Mouse (Mus musculus) limb, embryonic 15.5 days (tissue): ENCODE data around the gene Ndufaf4. TPM values are rescaled to one million over a fixed set of nuclear protein-coding genes. Genes with fewer than 3 reads are reported as not detected.
"Not testable (repeated sequence)": the region's sequence is repeated elsewhere in the genome, so short reads cannot be mapped to it uniquely, and the experiment has no call there.

Experiments
- ATAC-seq: fragments of 200-750 bp; cut with Nextera tagmentation; 2 replicates; pipeline ENCODE4 v1.8.0; 2017; ENCODE audit warnings: low read depth, moderate TSS enrichment; ENCODE audit not compliant: insufficient number of reproducible peaks, low FRiP score, low TSS enrichment
- H3K27ac ChIP-seq: fragments of 300-500 bp; sonication (generic); 2 replicates; pipeline ENCODE4 v1.5.1; 2015; ENCODE audit warnings: moderate library complexity, mild to moderate bottlenecking, inconsistent platforms
- H3K27me3 ChIP-seq: fragments of 300-500 bp; sonication (generic); 2 replicates; pipeline ENCODE4 v1.6.1; 2015; ENCODE audit warnings: inconsistent platforms
- H3K36me3 ChIP-seq: fragments of 300-500 bp; sonication (generic); 2 replicates; pipeline ENCODE4 v1.6.1; 2015; ENCODE audit warnings: inconsistent platforms
- H3K4me1 ChIP-seq: fragments of 300-500 bp; sonication (generic); 2 replicates; pipeline ENCODE4 v1.6.1; 2015; ENCODE audit warnings: inconsistent platforms
- H3K4me2 ChIP-seq: fragments of 300-500 bp; sonication (generic); 2 replicates; pipeline ENCODE4 v1.6.1; 2015; ENCODE audit warnings: mild to moderate bottlenecking, inconsistent platforms
- H3K4me3 ChIP-seq: fragments of 300-500 bp; sonication (generic); 2 replicates; pipeline ENCODE4 v1.5.1; 2015; ENCODE audit warnings: mild to moderate bottlenecking, inconsistent platforms
- H3K9ac ChIP-seq: fragments of 300-500 bp; sonication (generic); 2 replicates; pipeline ENCODE4 v1.6.1; 2015; ENCODE audit warnings: inconsistent platforms
- H3K9me3 ChIP-seq: fragments of 300-500 bp; sonication (generic); 2 replicates; pipeline ENCODE4 v1.6.1; 2016; ENCODE audit warnings: inconsistent platforms
- WGBS: fragments of 180-500 bp; shearing (Covaris S2); methylation state at CpG from one replicate; pipeline ENCODE4 v1.1.7; 2015; 5-methylcytosine and 5-hydroxymethylcytosine counted together
- polyA plus RNA-seq: library from polyadenylated mRNA; unstranded; fragments of >200 nt; fragmentation: Nextera tagmentation; extraction: Ambion mirVana; gene quantifications from 2 replicates; pipeline ENCODE4 v1.2.1, GENCODE M21; 2015

The Ndufaf4 gene
- 38.9 and 40.9 TPM in 2 replicates for polyA plus RNA-seq

GRCm38 (mm10) chr4:24897851-24898515, at the start of gene Ndufaf4:
Gene Ndufaf4, plus strand, starts transcription at chr4:24898083.
- peaks cover 10% of the 10 kb centered on the region for H3K4me1 ChIP-seq
- peak within 1 kb of the TSS; percentile 71 for H3K9ac ChIP-seq
- H3K36me3 ChIP-seq: peaks cover 13% of the 10 kb centered on the region; the same call in 1 of the 2 replicates
- peak within 1 kb of the TSS; percentile 76 for H3K4me2 ChIP-seq
- peak within 1 kb of the TSS; percentile 35 for H3K27ac ChIP-seq
- H3K4me3 ChIP-seq: peak within 1 kb of the TSS; percentile 87
- peak; percentile 97 for ATAC-seq
- no peaks in the 10 kb centered on the region for H3K9me3 ChIP-seq
- H3K27me3 ChIP-seq: no peaks in the 10 kb centered on the region
- WGBS: under 1% methylated on average over 58 of the region's 58 CpGs

GRCm38 (mm10) chr4:24850401-24851325, 47.2 kb upstream of the Ndufaf4 start, which contains the start of gene Klhl32:
Gene Klhl32, minus strand, starts transcription at chr4:24851124.
- no peaks in the 10 kb centered on the region for H3K36me3 ChIP-seq
- WGBS: under 1% methylated on average over 51 of the region's 63 CpGs
- peak within 1 kb of the TSS; percentile 93 for H3K4me2 ChIP-seq

GRCm38 (mm10) chr4:24865691-24866090, 32.2 kb upstream of the Ndufaf4 start:
- 30% methylated on average over 6 of the region's 6 CpGs for WGBS
- Histone ChIP-seq H3K27me3 (no peaks in the 10 kb centered on the region), H3K4me1 (no peaks in the 10 kb centered on the region), H3K36me3 (no peaks in the 10 kb centered on the region), H3K27ac (no peak overlapping the region), H3K9me3 (no peaks in the 10 kb centered on the region), H3K9ac (no peak overlapping the region), H3K4me3 (no peak overlapping the region), H3K4me2 (no peak overlapping the region)
- ATAC-seq: no peak

More at GRCm38 (mm10) chr4:24850401-24851325, 47.2 kb upstream of the Ndufaf4 start, which contains the start of gene Klhl32:
- Histone ChIP-seq H3K9me3 (no peaks in the 10 kb centered on the region), H3K9ac (peak within 1 kb of the TSS; percentile 53), H3K4me3 (peak within 1 kb of the TSS; percentile 71), H3K27me3 (no peaks in the 10 kb centered on the region), H3K4me1 (0 out of 2 replicates have a peak, but pooled peaks cover 10% of the 10 kb centered on the region), H3K27ac (peak within 1 kb of the TSS; percentile 17; the same call in 1 of the 2 replicates)
- ATAC-seq: peak; percentile 78

- Histone ChIP-seq H3K4me3 (no peak overlapping the region), H3K4me1 (no peaks in the 10 kb centered on the region), H3K9me3 (no peaks in the 10 kb centered on the region), H3K4me2 (no peak overlapping the region), H3K27ac (no peak overlapping the region), H3K27me3 (no peaks in the 10 kb centered on the region), H3K9ac (no peak overlapping the region), H3K36me3 (no peaks in the 10 kb centered on the region)
- no peak for ATAC-seq
- WGBS: 48% methylated on average over 4 of the region's 4 CpGs
These were observed 28.7 kb upstream of the Ndufaf4 start for GRCm38 (mm10) chr4:24869230-24869629.

- not testable (repeated sequence) for H3K27ac ChIP-seq, H3K9me3 ChIP-seq, H3K9ac ChIP-seq, H3K4me3 ChIP-seq, H3K36me3 ChIP-seq, ATAC-seq, H3K4me2 ChIP-seq, H3K4me1 ChIP-seq, H3K27me3 ChIP-seq
- 47% methylated on average over 2 of the region's 2 CpGs for WGBS
These were observed 8.5 kb upstream of the Ndufaf4 start for GRCm38 (mm10) chr4:24889386-24889785.

- not testable (repeated sequence) for H3K4me1 ChIP-seq, ATAC-seq, H3K9ac ChIP-seq, H3K9me3 ChIP-seq, H3K27ac ChIP-seq, H3K27me3 ChIP-seq, H3K36me3 ChIP-seq, H3K4me2 ChIP-seq, H3K4me3 ChIP-seq
- WGBS: 69% methylated on average over 2 of the region's 2 CpGs
These were observed 5.6 kb upstream of the Ndufaf4 start for GRCm38 (mm10) chr4:24892293-24892692.

- WGBS: 75% methylated on average over 4 of the region's 4 CpGs
- Histone ChIP-seq H3K4me3 (no peak overlapping the region), H3K4me2 (no peak overlapping the region), H3K9me3 (no peaks in the 10 kb centered on the region; the same call in 1 of the 2 replicates), H3K36me3 (no peaks in the 10 kb centered on the region), H3K27me3 (no peaks in the 10 kb centered on the region), H3K27ac (no peak overlapping the region), H3K4me1 (peaks cover 10% of the 10 kb centered on the region), H3K9ac (no peak overlapping the region)
- ATAC-seq: no peak
These were observed 3.3 kb upstream of the Ndufaf4 start for GRCm38 (mm10) chr4:24894625-24895024.

- 2% methylated on average over 1 of the region's 1 CpGs for WGBS
- H3K9ac ChIP-seq: no peak overlapping the region
- H3K9me3 ChIP-seq: no peaks in the 10 kb centered on the region
- H3K4me3 ChIP-seq: no peak overlapping the region
- H3K27ac ChIP-seq: no peak overlapping the region
- no peak for ATAC-seq
- H3K36me3 ChIP-seq: peaks cover 6% of the 10 kb centered on the region; the same call in 1 of the 2 replicates
- peaks cover 10% of the 10 kb centered on the region for H3K4me1 ChIP-seq
- peak overlapping the region; percentile 76 for H3K4me2 ChIP-seq
- no peaks in the 10 kb centered on the region for H3K27me3 ChIP-seq
These were observed 1.1 kb upstream of the Ndufaf4 start for GRCm38 (mm10) chr4:24896829-24897228.

GRCm38 (mm10) chr4:24897351-24897750, 532 bp upstream of the Ndufaf4 start:
- Histone ChIP-seq H3K27ac (no peak overlapping the region), H3K36me3 (peaks cover 9% of the 10 kb centered on the region; the same call in 1 of the 2 replicates), H3K9ac (no peak overlapping the region), H3K9me3 (no peaks in the 10 kb centered on the region), H3K4me2 (peak overlapping the region; percentile 76), H3K4me1 (peaks cover 10% of the 10 kb centered on the region), H3K27me3 (no peaks in the 10 kb centered on the region), H3K4me3 (peak overlapping the region; percentile 87)
- 17% methylated on average over 7 of the region's 7 CpGs for WGBS
- ATAC-seq: no peak

GRCm38 (mm10) chr4:24898636-24899035, 753 bp downstream of the Ndufaf4 start:
- Histone ChIP-seq H3K4me3 (peak overlapping the region; percentile 87), H3K9me3 (no peaks in the 10 kb centered on the region), H3K9ac (peak overlapping the region; percentile 23; the same call in 1 of the 2 replicates), H3K27ac (no peak overlapping the region), H3K27me3 (no peaks in the 10 kb centered on the region), H3K4me2 (peak overlapping the region; percentile 76), H3K4me1 (peaks cover 10% of the 10 kb centered on the region), H3K36me3 (peaks cover 19% of the 10 kb centered on the region; the same call in 1 of the 2 replicates)
- no peak for ATAC-seq
- 12% methylated on average over 8 of the region's 8 CpGs for WGBS

- peak overlapping the region; percentile 87 for H3K4me3 ChIP-seq
- no peaks in the 10 kb centered on the region for H3K9me3 ChIP-seq
- ATAC-seq: no peak
- peak overlapping the region; percentile 76 for H3K4me2 ChIP-seq
- no peak overlapping the region for H3K27ac ChIP-seq
- H3K36me3 ChIP-seq: peaks cover 19% of the 10 kb centered on the region; the same call in 1 of the 2 replicates
- no peak overlapping the region for H3K9ac ChIP-seq
- 6% methylated on average over 4 of the region's 4 CpGs for WGBS
- H3K4me1 ChIP-seq: peaks cover 10% of the 10 kb centered on the region
- no peaks in the 10 kb centered on the region for H3K27me3 ChIP-seq
These were observed 1.3 kb downstream of the Ndufaf4 start for GRCm38 (mm10) chr4:24899146-24899545.
